Mouse (Mus musculus): ENCODE measurements around the gene Serpinb6a.

The Serpinb6a gene

DNA sequence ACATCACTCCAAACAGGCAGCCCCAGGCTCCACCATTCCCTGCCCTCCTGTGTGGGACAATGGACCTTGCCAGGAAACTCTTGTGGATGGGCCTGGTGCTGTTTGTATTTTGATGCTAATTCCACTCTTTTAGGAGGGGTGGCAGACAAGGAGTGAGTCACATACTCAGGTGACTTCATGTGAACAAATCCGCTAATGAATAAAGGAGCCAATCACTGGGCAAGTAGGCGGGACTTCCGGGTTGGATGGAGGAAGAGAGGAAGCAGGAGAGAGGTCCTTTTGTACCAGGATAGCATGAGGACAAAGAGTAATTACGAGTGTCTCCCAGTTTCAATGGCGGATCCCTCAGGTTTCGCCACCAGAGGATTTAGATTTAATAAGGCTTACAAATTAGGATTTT is 81.6 kb downstream of the Serpinb6a start:
- no peak for DNase-seq (ENCODE audit: low read depth in 1 of 2, low spot score in 2 of 2)

DNA sequence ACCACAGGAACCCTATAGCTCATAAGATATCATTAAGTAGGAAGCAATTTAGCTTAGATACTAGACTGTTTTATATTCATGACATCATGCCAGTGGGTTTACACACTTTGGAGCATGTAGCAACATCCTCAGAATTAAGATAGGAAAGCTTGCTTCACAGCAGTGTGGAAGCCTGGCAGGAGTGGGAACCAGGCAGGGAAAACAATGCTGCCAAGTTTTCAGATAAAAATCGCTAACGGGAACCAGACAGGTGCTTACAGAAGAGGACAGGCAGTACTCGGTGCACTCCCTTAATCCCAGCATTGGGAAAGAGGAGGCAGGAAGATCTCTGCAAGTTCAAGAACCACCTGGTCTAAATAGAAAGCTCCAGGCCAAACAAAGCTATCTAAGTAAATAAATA is 95.8 kb downstream of the Serpinb6a start:
- DNase-seq (ENCODE audit: low read depth in 1 of 2, low spot score in 2 of 2) = no peak

DNA sequence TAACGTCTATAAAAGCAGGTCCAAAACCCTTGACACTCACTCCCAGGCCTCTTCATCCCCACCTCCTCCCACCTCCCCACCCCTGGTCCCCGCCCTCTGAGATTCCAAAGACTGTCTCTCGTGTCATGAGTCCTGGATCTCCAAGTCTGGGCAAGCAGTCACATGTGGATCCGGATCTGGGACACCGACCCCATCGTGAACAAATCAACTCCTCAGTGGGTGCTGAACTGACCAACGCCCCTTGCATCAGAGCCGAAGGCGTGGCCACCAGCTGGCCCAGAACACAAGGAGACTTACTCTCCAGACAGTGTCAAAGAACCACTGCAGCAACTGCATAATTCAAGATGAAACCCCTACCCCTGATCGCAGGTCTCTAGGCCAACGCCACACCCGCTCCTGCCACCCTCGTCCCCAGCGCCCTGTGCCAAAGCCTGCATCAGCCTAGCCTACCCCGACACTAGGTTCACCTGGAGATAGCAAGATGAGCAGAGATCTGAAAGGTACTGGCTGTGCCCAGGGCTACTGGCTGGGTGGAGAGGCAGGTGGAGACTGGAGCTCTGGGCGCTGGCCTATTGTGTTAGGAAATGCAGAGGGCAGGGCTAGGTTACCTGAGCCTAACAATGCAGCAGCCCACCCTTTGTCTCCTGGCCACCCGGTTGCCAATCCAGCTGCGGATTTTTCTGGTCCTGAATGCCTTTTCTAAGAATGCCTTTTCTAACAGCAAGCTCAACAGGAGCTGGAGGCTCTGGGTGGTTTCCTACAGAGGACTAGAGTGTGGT is 97.2 kb downstream of the Serpinb6a start, which contains the start of gene Serpinb6c:
Gene Serpinb6c, minus strand, starts transcription at position 533 of the 779 bp plus-strand sequence.
- DNase-seq (ENCODE audit: low read depth in 1 of 2, low spot score in 2 of 2) = no peak

DNA sequence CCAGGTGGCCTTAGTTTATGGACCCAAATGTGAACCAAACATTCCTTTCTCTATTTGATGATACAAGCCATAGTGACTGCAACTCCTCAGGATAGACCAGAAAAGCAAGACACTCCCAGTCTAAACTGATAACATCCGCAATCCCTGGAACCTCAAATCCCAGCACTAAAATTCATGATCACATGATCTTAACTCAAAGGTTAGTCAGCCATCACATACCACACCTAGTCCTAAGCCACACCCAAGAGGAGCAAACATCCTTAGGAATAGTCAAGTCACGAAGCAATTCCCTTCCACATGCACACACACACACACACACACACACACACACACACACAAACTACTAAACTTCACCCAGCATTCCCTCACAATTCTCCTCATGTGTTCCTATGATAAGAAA is 99.3 kb downstream of the Serpinb6a start:
- DNase-seq (ENCODE audit: low read depth in 1 of 2, low spot score in 2 of 2) = no peak

DNA sequence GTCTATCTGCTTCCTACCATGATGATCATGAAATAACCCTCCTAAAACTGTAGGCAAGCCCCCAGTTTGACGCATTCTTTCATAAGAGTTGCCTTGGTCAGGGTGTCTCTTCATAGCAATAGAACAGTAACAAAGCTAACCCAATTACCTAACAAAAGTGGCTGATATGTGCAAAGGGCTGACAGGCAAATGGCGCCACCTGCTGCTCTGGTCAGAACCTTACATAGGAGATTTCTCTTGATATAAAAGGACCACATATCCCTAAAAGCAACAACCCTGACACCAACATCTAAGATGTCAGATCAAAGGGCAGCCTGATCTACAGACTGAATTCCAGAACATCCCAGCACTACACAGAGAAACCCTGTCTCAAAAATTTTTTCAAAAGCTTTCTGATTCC is 108.4 kb downstream of the Serpinb6a start:
- DNase-seq (ENCODE audit: low read depth in 1 of 2, low spot score in 2 of 2) = no peak

All from monocyte, adult 2 months (primary cell).